Mouse (Mus musculus) yolk sac, embryonic 10.5 days (tissue): ENCODE measurements around the gene Rnf183.

ENCODE experiments used
- DNase-seq: peaks from one replicate; pipeline ENCODE4 v3.0.0-alpha.2; 2017; ENCODE audit warnings: low spot score

Gene Rnf183

GRCm38 (mm10) chr4:62430678-62431077 lies 4.4 kb downstream of the Rnf183 start:
- no peak for DNase-seq

DNA sequence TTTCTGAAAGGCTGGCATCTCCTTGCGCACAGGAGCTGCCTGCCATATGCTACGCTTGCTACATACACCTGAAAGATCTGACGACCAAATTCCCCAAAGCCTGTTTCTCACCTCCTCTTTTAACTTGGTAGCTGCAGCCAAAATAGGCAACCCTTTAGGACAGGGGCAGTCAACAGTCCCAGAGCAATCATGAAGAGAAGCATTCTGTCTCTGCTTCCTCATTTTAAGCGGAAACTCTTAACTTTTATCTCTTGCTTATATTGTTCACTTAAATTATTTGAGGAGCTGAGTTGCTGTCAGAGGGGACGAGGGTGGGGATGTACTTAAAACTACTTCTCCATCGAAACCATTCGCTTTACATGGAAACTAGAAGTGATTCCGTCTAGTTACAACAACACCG lies 5.4 kb downstream of the Rnf183 start:
- no peak for DNase-seq

- no peak for DNase-seq
Observed at GRCm38 (mm10) chr4:62427978-62428758, 6.9 kb downstream of the Rnf183 start.

DNA sequence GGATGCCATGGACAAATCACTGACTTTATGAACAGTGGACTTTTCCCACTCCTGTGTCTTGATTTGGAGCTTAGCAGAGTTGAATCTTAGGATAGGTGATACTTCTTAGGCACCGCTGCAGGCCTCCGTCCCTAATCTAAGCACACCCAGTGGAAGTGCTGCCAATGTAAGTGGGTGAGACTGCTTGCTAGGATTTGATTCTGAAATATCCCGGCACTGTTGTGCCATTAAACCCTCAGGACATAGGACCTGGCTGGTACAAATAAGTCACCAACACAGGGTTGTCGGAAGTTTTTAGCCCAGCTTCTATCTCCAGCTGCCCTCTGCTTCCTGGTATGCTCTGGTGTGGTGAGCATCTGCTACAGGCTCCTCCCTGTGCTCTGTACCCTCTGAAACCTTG lies 9.2 kb downstream of the Rnf183 start:
- no peak for DNase-seq

GRCm38 (mm10) chr4:62419091-62419490 lies 16.0 kb downstream of the Rnf183 start:
- no peak for DNase-seq

DNA sequence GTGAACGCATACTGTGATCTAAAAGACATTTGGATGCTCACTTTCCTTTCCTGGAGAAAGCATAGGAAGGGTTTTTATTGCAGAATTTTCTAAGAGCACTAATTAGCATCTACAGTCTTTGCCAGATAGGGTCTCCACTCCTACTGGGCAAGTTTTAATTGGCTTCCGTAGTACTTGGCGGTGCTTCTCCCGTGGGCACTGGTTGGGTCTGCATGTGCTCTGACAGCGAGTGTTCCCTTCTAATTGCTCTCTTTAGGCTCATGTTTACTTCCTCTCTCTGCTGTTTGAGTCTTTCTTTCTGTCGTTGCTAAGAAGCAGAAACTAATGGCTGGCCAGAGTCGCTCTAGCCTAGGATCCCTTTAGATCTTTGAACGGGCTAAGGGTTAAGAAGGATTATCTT lies 16.6 kb downstream of the Rnf183 start:
- no peak for DNase-seq

GRCm38 (mm10) chr4:62411606-62412005 lies 23.4 kb downstream of the Rnf183 start:
- DNase-seq = no peak

DNA sequence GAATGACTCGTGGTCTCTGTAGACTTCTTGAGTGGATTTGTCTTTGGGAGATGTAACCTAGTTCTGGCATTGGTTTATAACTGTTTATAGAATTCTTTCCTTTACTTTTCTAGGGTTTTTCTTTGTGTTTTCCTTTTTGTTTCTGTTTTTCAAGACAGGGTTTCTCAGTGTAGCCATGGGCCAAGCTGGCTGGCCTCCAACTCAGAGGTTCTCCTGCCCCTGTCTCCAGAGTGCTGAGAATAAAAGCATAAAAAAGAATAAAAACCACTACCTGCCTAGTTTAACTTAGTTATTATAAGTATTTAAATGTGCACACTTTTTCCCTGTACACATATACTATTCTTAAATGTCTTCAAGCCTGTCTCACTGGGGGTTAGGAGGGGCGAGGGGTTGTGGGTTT lies 24.7 kb downstream of the Rnf183 start:
- DNase-seq = no peak

DNA sequence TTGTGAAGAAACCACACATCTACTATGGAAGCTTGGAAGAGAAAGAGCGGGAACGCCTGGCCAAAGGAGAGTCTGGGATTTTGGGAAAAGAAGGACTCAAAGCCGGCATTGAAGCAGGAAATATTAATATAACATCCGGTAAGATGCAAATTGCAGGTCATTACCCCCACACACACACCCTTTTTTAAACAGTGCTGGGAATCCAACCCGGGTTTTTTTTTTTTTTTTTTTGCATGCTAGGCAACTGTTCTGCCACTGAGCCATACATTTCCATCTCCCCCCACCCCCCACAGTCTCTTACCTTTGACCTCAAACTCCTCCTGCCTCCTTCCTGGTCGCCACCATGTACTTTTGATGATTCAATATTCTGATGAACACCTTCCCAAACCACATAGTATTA lies 25.4 kb downstream of the Rnf183 start:
- DNase-seq = no peak

DNA sequence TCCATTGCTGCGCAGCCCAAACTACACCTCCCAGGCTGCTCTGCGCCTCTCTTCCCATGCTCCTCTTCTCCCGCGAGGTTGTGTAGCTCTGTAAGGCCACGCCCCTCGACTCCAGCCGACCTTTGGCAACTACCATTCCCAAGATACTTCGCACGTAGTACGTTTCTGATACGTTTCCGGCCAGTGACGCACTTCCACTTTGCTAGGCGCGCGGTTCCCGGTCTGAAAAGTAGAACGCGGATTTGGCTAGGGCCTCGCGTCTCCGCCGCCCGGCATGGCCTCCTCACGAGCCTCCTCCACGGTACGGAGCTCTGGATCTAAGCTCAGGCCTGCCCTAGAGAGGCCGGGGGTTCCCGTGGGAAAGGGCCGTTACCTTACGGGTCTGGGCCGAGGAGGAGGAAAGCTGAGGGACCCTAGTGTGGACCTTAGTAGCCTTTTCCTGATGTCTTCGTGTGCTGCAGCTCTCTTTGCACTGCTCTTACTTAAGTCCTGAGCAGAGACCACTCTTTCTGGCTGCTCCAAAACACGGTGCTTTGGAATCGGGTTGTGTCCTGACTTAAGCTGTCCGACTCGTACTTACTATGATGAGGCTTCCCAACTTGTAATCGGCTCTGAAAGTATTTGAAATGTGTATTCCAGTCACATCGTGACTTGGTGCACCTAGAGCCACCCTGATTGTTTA lies 26.3 kb downstream of the Rnf183 start, which contains the start of the genes Cdc26 and Prpf4:
Gene Cdc26 (minus strand): TSS at position 42 of the 682 bp plus-strand sequence.
Gene Prpf4 (plus strand): TSS at position 197 of the 682 bp plus-strand sequence.
- DNase-seq = peak; percentile 98

DNA sequence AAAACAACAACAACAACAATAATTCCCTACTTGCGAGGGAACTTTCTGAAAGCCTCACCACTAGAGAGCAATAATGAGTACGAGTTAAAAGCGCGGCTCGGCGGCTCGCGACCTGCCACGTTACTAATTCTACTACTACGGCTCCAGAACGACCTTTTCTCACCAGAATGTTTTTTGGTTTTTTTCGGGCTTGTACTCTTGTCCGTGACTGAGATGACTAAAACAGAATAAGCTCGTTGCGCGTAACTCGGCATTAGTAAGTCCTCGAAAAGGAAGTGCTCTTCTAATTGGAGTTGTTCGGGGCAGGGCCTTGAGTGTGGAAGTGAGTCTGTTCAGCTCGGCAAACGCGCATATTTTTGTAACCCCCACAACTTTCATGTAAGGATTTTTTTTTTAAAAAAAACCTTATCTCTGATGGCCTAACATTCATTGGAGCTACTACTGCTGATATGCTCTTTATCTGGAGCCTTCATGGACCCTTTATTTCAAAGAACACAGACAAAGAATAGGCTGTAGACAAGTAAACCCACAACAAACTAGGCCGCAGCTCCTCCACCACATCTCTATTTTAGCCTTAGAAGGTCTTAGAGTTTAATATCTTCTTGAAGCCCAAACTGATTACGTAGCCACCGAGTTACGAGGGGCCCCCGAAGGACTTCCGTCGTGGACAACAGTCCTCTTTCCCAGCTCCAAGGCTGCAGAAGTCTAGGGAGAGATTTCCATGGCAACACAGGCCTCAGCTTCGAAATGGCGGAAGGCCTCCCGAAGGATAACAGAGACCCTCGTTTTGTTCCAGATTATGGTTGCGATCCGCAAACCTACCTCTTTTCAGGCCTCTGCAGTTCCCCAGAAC lies 27.1 kb downstream of the Rnf183 start:
- peak; percentile 79 for DNase-seq

GRCm38 (mm10) chr4:62406133-62406532 lies 28.9 kb downstream of the Rnf183 start:
- DNase-seq = no peak

GRCm38 (mm10) chr4:62398956-62399355 lies 36.1 kb downstream of the Rnf183 start:
- no peak for DNase-seq

- DNase-seq = no peak
Observed at GRCm38 (mm10) chr4:62397616-62398365, 37.3 kb downstream of the Rnf183 start.

DNA sequence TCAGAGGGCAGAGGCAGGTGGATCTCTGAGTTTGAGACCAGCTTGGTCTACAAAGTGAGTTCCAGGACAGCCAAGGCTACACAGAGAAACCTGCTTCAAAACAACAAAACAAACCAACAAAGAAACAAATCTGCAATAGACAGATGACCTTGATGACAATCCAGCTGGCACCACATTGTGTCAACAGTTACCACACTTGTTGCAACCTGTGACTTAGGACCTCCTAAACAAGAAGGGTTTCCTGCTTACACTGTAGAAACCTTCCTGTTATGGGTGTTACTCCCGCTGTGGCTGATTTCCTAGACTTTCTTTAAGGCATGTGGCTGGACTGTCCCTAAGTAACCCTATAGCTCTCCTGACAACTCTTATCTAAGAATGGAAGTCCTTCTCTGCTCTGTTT lies 39.2 kb downstream of the Rnf183 start:
- DNase-seq = no peak

- no peak for DNase-seq
Observed at GRCm38 (mm10) chr4:62393459-62393858, 41.6 kb downstream of the Rnf183 start.

- no peak for DNase-seq
Observed at GRCm38 (mm10) chr4:62391892-62392291, 43.2 kb downstream of the Rnf183 start.

GRCm38 (mm10) chr4:62389592-62390512 lies 45.2 kb downstream of the Rnf183 start:
- DNase-seq = peak; percentile 51

GRCm38 (mm10) chr4:62385439-62385838 lies 49.6 kb downstream of the Rnf183 start:
- DNase-seq = no peak

DNA sequence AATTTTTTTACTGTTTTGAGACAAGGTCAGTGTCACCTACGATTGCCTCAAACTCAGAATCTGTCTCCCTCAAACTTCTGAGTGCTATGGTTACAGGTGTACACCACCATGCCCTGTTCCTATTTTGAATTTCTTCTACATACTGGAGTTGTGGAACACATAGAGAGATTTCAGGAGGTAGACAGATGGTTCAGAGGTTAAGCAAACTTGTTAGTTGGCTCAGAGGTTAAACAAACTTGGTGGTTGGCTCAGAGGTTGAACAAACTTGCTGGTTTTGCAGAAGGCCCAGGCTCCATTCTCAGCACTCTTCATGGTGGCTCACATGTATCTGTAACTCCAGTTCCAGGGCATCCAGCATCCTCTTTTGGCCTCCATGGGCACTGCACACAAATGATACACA lies 50.9 kb downstream of the Rnf183 start:
- DNase-seq = peak; percentile 65

DNA sequence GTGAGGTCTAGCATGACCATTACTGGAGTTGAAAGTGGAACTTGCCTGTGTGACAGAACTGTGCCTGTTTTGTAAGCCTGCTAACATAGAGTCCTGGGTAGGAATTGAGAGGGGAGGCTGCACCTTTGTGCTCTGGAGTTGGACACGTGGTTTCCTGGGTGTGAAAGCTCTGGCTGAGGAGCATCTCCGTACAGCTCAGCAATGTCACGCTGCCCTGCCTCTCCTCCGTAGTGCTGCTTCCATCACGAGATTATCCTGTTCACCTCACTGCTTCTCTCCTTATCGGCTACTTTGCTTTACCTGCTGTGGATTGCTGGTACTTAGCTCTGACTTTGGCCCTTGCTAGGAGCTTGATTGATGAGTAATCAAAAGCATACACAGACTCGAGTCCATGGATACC lies 51.3 kb downstream of the Rnf183 start:
- peak; percentile 68 for DNase-seq
